Mouse (Mus musculus) gastrocnemius, adult 8-10 months (tissue): ENCODE results near the gene March6. TPM values are rescaled to one million over a fixed set of nuclear protein-coding genes. Genes with fewer than 3 reads are reported as not detected.
A peak's percentile ranks its signal among the peaks of the same experiment; 100 is the strongest.

Experiments used
- DNase-seq, 2 experiments: peaks; one replicate each; pipeline ENCODE4 v3.0.0; 2022; ENCODE audit warnings: low spot score in 2 of 2
- total RNA-seq, 4 experiments: library from RNA; stranded (reverse); gene quantifications; 2 replicates each; pipeline ENCODE4 v1.2.4; 2022

Gene March6
- 100 to 1,000 TPM; 142 to 173 (median 149) TPM for total RNA-seq

- peak; percentile 71 to 83 for DNase-seq
Measured at GRCm38 (mm10) chr15:31530659-31531445, at the start of gene March6. March6 (minus strand) TSS chr15:31531053.

DNA sequence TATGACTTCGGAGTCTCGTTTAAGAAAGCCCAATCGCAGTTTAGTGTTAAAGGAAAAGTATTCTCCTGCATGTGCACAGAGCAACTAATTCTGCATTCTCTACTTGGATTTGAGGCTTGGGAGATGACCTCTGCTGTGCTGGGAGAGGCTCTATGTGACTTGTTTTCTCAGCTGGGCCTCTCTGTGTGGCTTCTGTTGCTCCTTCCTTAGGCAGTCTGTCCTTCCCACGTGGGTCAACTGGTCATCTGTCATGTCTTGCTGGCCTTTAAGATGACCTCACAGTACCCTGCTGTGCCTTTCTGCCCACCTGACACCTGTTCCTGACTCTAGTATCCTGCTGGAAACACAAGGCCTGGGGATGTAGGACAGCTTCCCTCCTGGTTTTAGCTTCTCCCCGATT, 45.2 kb upstream of the March6 start:
- DNase-seq, result no peak

- DNase-seq, result no peak
Measured at GRCm38 (mm10) chr15:31573692-31574091, 42.8 kb upstream of the March6 start.

DNA sequence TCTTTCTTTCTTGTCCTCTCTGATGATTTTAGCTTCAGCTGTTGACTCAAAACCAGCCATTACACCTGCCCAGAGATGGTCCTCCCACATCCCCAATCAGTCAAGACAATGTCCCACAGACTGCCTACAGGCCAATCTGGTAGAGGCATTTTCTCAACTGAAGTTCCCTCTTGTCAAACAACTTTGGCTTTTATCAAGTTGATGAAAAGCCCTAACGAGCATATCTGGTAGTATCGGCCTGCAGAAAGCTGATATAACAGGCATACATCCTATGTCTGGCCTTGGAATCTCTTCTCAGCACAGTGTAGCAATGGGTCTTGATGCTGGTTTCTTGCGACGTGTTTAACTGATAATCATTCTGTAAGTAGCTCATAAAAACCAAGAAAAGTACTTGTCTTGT, 42.4 kb upstream of the March6 start:
- DNase-seq, result no peak

GRCm38 (mm10) chr15:31571906-31572722, 41.3 kb upstream of the March6 start:
- DNase-seq, result peak; percentile 13 to 54

DNA sequence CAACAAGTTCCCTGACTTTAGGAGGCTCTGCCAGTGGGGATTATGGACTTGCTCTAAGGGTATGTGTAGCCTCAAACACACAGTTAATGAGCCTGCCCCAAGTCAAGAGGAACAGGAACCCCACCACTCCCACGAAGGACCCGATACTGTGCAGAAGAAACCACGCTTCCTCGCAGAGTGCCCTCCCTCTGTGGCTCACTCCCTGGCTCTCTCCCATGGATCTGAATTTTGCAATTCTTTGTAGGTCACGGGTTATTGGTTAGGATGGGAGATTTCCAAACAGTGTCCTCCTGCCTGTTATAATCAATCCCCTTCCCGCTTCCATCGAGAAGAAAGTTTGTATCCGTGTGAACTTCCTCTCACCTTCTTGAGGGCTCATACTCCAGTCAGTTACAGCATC, 40.1 kb upstream of the March6 start:
- DNase-seq, result no peak

- DNase-seq, result peak; percentile 50 to 70
Measured at GRCm38 (mm10) chr15:31569325-31570022, 38.6 kb upstream of the March6 start.

GRCm38 (mm10) chr15:31568581-31568996, 37.7 kb upstream of the March6 start:
- DNase-seq, result peak; percentile 29 to 56

GRCm38 (mm10) chr15:31567431-31567830, 36.6 kb upstream of the March6 start:
- DNase-seq, result no peak

- no peak for DNase-seq
Measured at GRCm38 (mm10) chr15:31565786-31566185, 34.9 kb upstream of the March6 start.

DNA sequence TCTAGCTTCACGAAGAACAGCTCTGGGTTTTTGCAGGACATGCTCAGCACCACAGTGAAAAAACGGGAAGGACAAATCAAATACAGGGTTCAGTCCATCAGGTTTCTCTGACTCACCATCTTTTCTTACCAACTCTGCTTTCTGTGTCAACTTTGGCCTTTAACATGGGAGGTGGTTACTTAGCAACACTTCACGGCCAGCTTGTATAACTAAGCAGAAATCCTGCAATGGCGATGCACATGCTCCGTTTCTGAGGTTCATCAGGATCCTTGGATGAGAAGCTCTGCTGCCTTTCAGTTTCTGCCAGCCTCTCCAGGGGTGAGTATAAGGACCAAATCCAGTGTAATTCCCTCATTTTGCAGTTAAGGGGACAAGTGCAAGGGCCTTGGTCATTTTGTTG, 34.3 kb upstream of the March6 start, which contains the start of gene Cmbl:
Cmbl (plus strand) TSS at position 206 of the 400 bp plus-strand sequence.
- DNase-seq, result no peak

GRCm38 (mm10) chr15:31563577-31564546, 33.0 kb upstream of the March6 start:
- no peak for DNase-seq

DNA sequence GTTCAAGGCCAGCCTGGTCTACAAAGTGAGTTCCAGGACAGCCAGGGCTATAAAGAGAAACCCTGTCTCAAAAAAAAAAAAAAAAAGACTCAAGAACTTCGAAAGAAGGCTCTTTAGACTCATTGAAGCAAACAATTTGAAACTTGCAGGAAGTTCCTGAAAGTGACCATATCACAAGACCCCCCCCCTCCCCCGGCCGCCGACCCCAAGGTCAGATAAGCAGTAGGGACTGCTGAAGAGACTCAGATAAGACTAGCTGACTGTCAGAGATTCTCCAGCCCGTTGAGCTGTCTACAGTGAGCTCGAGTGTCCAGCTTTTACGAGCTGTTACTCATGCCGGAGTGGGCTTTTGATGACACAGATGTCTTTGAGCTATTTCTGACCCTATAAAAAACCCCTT, 32.0 kb upstream of the March6 start:
- no peak for DNase-seq

- DNase-seq, result no peak
Measured at GRCm38 (mm10) chr15:31561976-31562375, 31.1 kb upstream of the March6 start.

- no peak for DNase-seq
Measured at GRCm38 (mm10) chr15:31561390-31561789, 30.5 kb upstream of the March6 start.

- DNase-seq, result no peak
Measured at GRCm38 (mm10) chr15:31554855-31555254, 24.0 kb upstream of the March6 start.

DNA sequence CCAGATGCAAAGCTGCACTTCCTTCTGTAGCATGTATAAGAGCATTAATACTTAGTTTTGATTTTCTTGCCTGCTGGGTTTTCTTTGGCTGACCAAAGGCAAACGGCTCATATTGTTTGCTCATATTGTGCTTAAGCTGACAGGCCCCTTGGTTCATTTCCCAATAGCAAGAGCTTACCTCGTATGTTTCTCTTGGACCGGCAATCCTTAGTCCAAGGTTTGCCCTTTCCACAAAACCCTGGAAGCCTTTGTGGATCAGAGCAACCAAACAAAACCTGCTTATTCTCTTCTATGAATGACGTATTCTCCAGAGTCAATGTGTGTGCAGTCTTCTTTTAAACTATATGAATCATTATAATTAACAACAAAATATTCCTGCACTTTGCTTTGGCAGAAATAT, 19.5 kb upstream of the March6 start:
- no peak for DNase-seq

- DNase-seq, result no peak
Measured at GRCm38 (mm10) chr15:31547421-31547820, 16.6 kb upstream of the March6 start.

GRCm38 (mm10) chr15:31546291-31546690, 15.4 kb upstream of the March6 start:
- no peak for DNase-seq

GRCm38 (mm10) chr15:31545058-31545457, 14.2 kb upstream of the March6 start:
- no peak for DNase-seq

- no peak for DNase-seq
Measured at GRCm38 (mm10) chr15:31543246-31543645, 12.4 kb upstream of the March6 start.
